Mouse (Mus musculus): ENCODE measurements around the gene Mark1.

DNA sequence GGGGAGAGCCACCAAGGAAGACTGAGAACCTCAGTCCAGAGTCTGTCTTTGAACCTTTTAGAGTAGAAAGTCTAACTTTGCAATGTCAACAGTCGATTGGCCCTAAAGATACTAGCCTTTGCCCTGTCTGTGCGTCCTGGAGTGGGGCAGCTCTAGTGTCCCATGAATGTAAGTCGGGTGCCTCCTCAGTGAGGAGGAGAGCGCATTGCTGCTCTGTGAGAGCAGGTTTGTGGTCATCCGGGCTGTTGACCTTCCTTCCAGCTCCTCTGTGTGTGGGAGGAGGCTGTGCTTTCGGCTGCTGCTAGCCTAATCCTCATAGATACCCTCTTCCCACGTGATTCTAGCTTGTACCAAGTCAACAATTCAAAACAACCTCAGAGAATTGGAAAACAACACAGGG lies 148.2 kb downstream of the Mark1 start:
- TF ChIP-seq POLR2A (IDR thresholded peaks at IDR 0.05; ENCODE audit: insufficient read length, low read depth) (no peak), USF1 (IDR thresholded peaks at IDR 0.05; ENCODE audit: low read depth) (peak; percentile 1), TCF12 (IDR thresholded peaks at IDR 0.05; ENCODE audit: insufficient read depth, poor library complexity, severe bottlenecking) (no peak)

All from myocyte (in vitro differentiated cells).